Mouse (Mus musculus): ENCODE measurements around the gene Bcas2. TPM values are rescaled to one million over a fixed set of nuclear protein-coding genes. Genes with fewer than 3 reads are reported as not detected.
A peak's percentile ranks its signal among the peaks of the same experiment; 100 is the strongest.

Bcas2 gene
- polyA plus RNA-seq, 2 experiments: 104 to 135 TPM

- Histone ChIP-seq H3K9me3 (ENCODE audit: control insufficient read depth, low read length) (no peaks in the 10 kb centered on the region), H3K4me3 (ENCODE audit: insufficient read depth in 1 of 2, low read depth in 2 of 2, low read length in 2 of 2) (no peak overlapping the region), H3K27ac (no peak overlapping the region), H3K27me3 (ENCODE audit: control insufficient read depth, insufficient read depth, low read length) (no peaks in the 10 kb centered on the region), H3K36me3 (replicated peaks; ENCODE audit: control insufficient read depth, insufficient read depth, low read depth) (no peaks in the 10 kb centered on the region), H3K4me2 (ENCODE audit: low read depth) (no peak overlapping the region), H3K9ac (replicated peaks) (no peak overlapping the region), H3K4me1 (replicated peaks; ENCODE audit: control insufficient read depth in 2 of 2, insufficient read depth in 2 of 2, low read length in 1 of 2) (peaks cover 0 to 2% of the 10 kb centered on the region in 2 experiments; a peak in 2 of 4 replicates)
- ATAC-seq (ENCODE audit: insufficient read depth) (no peak), DNase-seq (ENCODE audit: low read depth in 3 of 3, low spot score in 3 of 3) (no peak)
- WGBS (ENCODE audit: insufficient replicate concordance): 88% methylated on average over 1 of the region's 1 CpGs
- TF ChIP-seq EP300 (IDR thresholded peaks at IDR 0.05; ENCODE audit: low read depth) (no peak), CTCF (IDR thresholded peaks at IDR 0.05; ENCODE audit: low read depth) (peak; percentile 15; the same call in 1 of the 2 replicates)
Measured at GRCm38 (mm10) chr3:103203554-103203953, 32.1 kb downstream of the Bcas2 start.

- Histone ChIP-seq H3K4me2 (ENCODE audit: low read depth) (no peak overlapping the region), H3K9ac (replicated peaks) (no peak overlapping the region), H3K27ac (no peak overlapping the region), H3K36me3 (replicated peaks; ENCODE audit: control insufficient read depth, insufficient read depth, low read depth) (no peaks in the 10 kb centered on the region), H3K4me1 (replicated peaks; ENCODE audit: control insufficient read depth in 2 of 2, insufficient read depth in 2 of 2, low read length in 1 of 2) (peaks cover 0 to 2% of the 10 kb centered on the region in 2 experiments; a peak in 1 of 4 replicates), H3K4me3 (ENCODE audit: insufficient read depth in 1 of 2, low read depth in 2 of 2, low read length in 2 of 2) (no peak overlapping the region), H3K9me3 (ENCODE audit: control insufficient read depth, low read length) (no peaks in the 10 kb centered on the region), H3K27me3 (ENCODE audit: control insufficient read depth, insufficient read depth, low read length) (no peaks in the 10 kb centered on the region)
- WGBS (ENCODE audit: insufficient replicate concordance): 79% methylated on average over 3 of the region's 3 CpGs
- DNase-seq (ENCODE audit: low read depth in 3 of 3, low spot score in 3 of 3) (no peak), ATAC-seq (ENCODE audit: insufficient read depth) (no peak)
- no peak for TF ChIP-seq EP300 (IDR thresholded peaks at IDR 0.05; ENCODE audit: low read depth)
- TF ChIP-seq CTCF (IDR thresholded peaks at IDR 0.05; ENCODE audit: low read depth): no peak
Measured at GRCm38 (mm10) chr3:103204445-103204844, 33.0 kb downstream of the Bcas2 start.

- no peak overlapping the region for H3K27ac ChIP-seq
- no peaks in the 10 kb centered on the region for H3K9me3 ChIP-seq (ENCODE audit: control insufficient read depth, low read length)
- H3K9ac ChIP-seq (replicated peaks): no peak overlapping the region
- no peaks in the 10 kb centered on the region for H3K27me3 ChIP-seq (ENCODE audit: control insufficient read depth, insufficient read depth, low read length)
- TF ChIP-seq CTCF (IDR thresholded peaks at IDR 0.05; ENCODE audit: low read depth) (no peak), EP300 (IDR thresholded peaks at IDR 0.05; ENCODE audit: low read depth) (no peak)
- no peaks in the 10 kb centered on the region for H3K36me3 ChIP-seq (replicated peaks; ENCODE audit: control insufficient read depth, insufficient read depth, low read depth)
- H3K4me1 ChIP-seq (replicated peaks; ENCODE audit: control insufficient read depth in 2 of 2, insufficient read depth in 2 of 2, low read length in 1 of 2): peaks cover 0 to 2% of the 10 kb centered on the region in 2 experiments; a peak in 1 of 4 replicates
- DNase-seq (ENCODE audit: low read depth in 3 of 3, low spot score in 3 of 3): no peak
- no peak overlapping the region for H3K4me2 ChIP-seq (ENCODE audit: low read depth)
- WGBS (ENCODE audit: insufficient replicate concordance): 37% methylated on average over 6 of the region's 6 CpGs
- ATAC-seq (ENCODE audit: insufficient read depth): no peak
- H3K4me3 ChIP-seq (ENCODE audit: insufficient read depth in 1 of 2, low read depth in 2 of 2, low read length in 2 of 2): no peak overlapping the region
Measured at GRCm38 (mm10) chr3:103206393-103206792, 34.9 kb downstream of the Bcas2 start.

GRCm38 (mm10) chr3:103207749-103208148, 36.3 kb downstream of the Bcas2 start:
- Histone ChIP-seq H3K9me3 (ENCODE audit: control insufficient read depth, low read length) (no peaks in the 10 kb centered on the region), H3K27ac (no peak overlapping the region), H3K4me1 (replicated peaks; ENCODE audit: control insufficient read depth in 2 of 2, insufficient read depth in 2 of 2, low read length in 1 of 2) (peaks cover 0 to 4% of the 10 kb centered on the region in 2 experiments; a peak in 2 of 4 replicates), H3K27me3 (ENCODE audit: control insufficient read depth, insufficient read depth, low read length) (no peaks in the 10 kb centered on the region), H3K4me3 (ENCODE audit: insufficient read depth in 1 of 2, low read depth in 2 of 2, low read length in 2 of 2) (no peak overlapping the region), H3K36me3 (replicated peaks; ENCODE audit: control insufficient read depth, insufficient read depth, low read depth) (no peaks in the 10 kb centered on the region), H3K9ac (replicated peaks) (no peak overlapping the region), H3K4me2 (ENCODE audit: low read depth) (no peak overlapping the region)
- WGBS (ENCODE audit: insufficient replicate concordance): 55% methylated on average over 5 of the region's 5 CpGs
- no peak for ATAC-seq (ENCODE audit: insufficient read depth)
- no peak for DNase-seq (ENCODE audit: low read depth in 3 of 3, low spot score in 3 of 3)
- no peak for TF ChIP-seq CTCF (IDR thresholded peaks at IDR 0.05; ENCODE audit: low read depth)
- TF ChIP-seq EP300 (IDR thresholded peaks at IDR 0.05; ENCODE audit: low read depth): no peak

GRCm38 (mm10) chr3:103208237-103208636, 36.8 kb downstream of the Bcas2 start:
- Histone ChIP-seq H3K27ac (no peak overlapping the region), H3K27me3 (ENCODE audit: control insufficient read depth, insufficient read depth, low read length) (no peaks in the 10 kb centered on the region), H3K36me3 (replicated peaks; ENCODE audit: control insufficient read depth, insufficient read depth, low read depth) (no peaks in the 10 kb centered on the region), H3K4me2 (ENCODE audit: low read depth) (no peak overlapping the region), H3K9me3 (ENCODE audit: control insufficient read depth, low read length) (no peaks in the 10 kb centered on the region), H3K9ac (replicated peaks) (no peak overlapping the region), H3K4me1 (replicated peaks; ENCODE audit: control insufficient read depth in 2 of 2, insufficient read depth in 2 of 2, low read length in 1 of 2) (peaks cover 0 to 4% of the 10 kb centered on the region in 2 experiments; a peak in 2 of 4 replicates), H3K4me3 (ENCODE audit: insufficient read depth in 1 of 2, low read depth in 2 of 2, low read length in 2 of 2) (no peak overlapping the region)
- ATAC-seq (ENCODE audit: insufficient read depth): no peak
- no peak for DNase-seq (ENCODE audit: low read depth in 3 of 3, low spot score in 3 of 3)
- 76% methylated on average over 2 of the region's 2 CpGs for WGBS (ENCODE audit: insufficient replicate concordance)
- TF ChIP-seq CTCF (IDR thresholded peaks at IDR 0.05; ENCODE audit: low read depth) (no peak), EP300 (IDR thresholded peaks at IDR 0.05; ENCODE audit: low read depth) (no peak)

Data from liver, embryonic 14.5 days (tissue).